Mouse (Mus musculus) layer of hippocampus, postnatal 14 days (tissue): Measurements from ENCODE around the gene Lenep. TPM values are rescaled to one million over a fixed set of nuclear protein-coding genes. Genes with fewer than 3 reads are reported as not detected.

Experiments
- DNase-seq, 2 experiments: peaks; one replicate each; pipeline ENCODE4 v3.0.0; 2021 to 2022; ENCODE audit warnings: low spot score in 2 of 2, mixed read lengths in 1 of 2
- total RNA-seq, 2 experiments: library from RNA; stranded (reverse); gene quantifications; 2 replicates each; pipeline ENCODE4 v1.2.3; 2021

The Lenep gene
- total RNA-seq, 2 experiments from 2014 or later: 3.2 to 4.3 TPM

- no peak for DNase-seq
Observed at GRCm38 (mm10) chr3:89420421-89420820, 17.8 kb upstream of the Lenep start.

- no peak for DNase-seq
Observed at GRCm38 (mm10) chr3:89419981-89420380, 17.4 kb upstream of the Lenep start.

GRCm38 (mm10) chr3:89419571-89419970 is 17.0 kb upstream of the Lenep start:
- no peak for DNase-seq

- no peak for DNase-seq
Observed at GRCm38 (mm10) chr3:89418861-89419250, 16.3 kb upstream of the Lenep start.

GRCm38 (mm10) chr3:89418170-89418860 is 15.7 kb upstream of the Lenep start, which contains the start of the genes Cks1b and Shc1:
Cks1b (minus strand) TSS chr3:89418383.
Shc1 (plus strand) TSS chr3:89418443.
- DNase-seq: peak; percentile 90 to 97

GRCm38 (mm10) chr3:89417840-89418169 is 15.2 kb upstream of the Lenep start:
- DNase-seq: no peak

- no peak for DNase-seq
Observed at GRCm38 (mm10) chr3:89417131-89417530, 14.5 kb upstream of the Lenep start.

GRCm38 (mm10) chr3:89416158-89416557 is 13.6 kb upstream of the Lenep start:
- DNase-seq: no peak

GRCm38 (mm10) chr3:89411490-89412393 is 9.1 kb upstream of the Lenep start, which contains the start of gene Flad1:
Flad1 (minus strand) TSS chr3:89411870.
- peak; percentile 100 for DNase-seq

- DNase-seq: no peak
Observed at GRCm38 (mm10) chr3:89410864-89411263, 8.3 kb upstream of the Lenep start.

GRCm38 (mm10) chr3:89409701-89410100 is 7.1 kb upstream of the Lenep start:
- DNase-seq: no peak

GRCm38 (mm10) chr3:89408448-89408847 is 5.9 kb upstream of the Lenep start:
- no peak for DNase-seq

- DNase-seq: no peak
Observed at GRCm38 (mm10) chr3:89406887-89407286, 4.3 kb upstream of the Lenep start.

- no peak for DNase-seq
Observed at GRCm38 (mm10) chr3:89401329-89401728, 1.3 kb downstream of the Lenep start.

- DNase-seq: no peak
Observed at GRCm38 (mm10) chr3:89396654-89397005, 6.0 kb downstream of the Lenep start.

GRCm38 (mm10) chr3:89395806-89396653 is 6.6 kb downstream of the Lenep start:
- DNase-seq: no peak

- DNase-seq: no peak
Observed at GRCm38 (mm10) chr3:89395419-89395805, 7.2 kb downstream of the Lenep start.

- DNase-seq: peak in 1 of 2 experiments; percentile 64
Observed at GRCm38 (mm10) chr3:89394894-89395256, 7.7 kb downstream of the Lenep start.

GRCm38 (mm10) chr3:89394006-89394893 is 8.3 kb downstream of the Lenep start, which contains the start of gene Zbtb7b:
Zbtb7b (minus strand) TSS chr3:89394776.
- DNase-seq: peak; percentile 67 to 69

GRCm38 (mm10) chr3:89393605-89394004 is 9.0 kb downstream of the Lenep start:
- DNase-seq: peak; percentile 94 to 97
